Mouse (Mus musculus) cerebellum, adult 9-10 months (tissue): ENCODE results near the gene Megf8.
A peak's percentile ranks its signal among the peaks of the same experiment; 100 is the strongest.

ENCODE experiments used
- DNase-seq: peaks from one replicate; pipeline ENCODE4 v3.0.0; 2022

Gene Megf8

GRCm38 (mm10) chr7:25279861-25280791 lies 36.8 kb upstream of the Megf8 start:
- peak; percentile 81 for DNase-seq

DNA sequence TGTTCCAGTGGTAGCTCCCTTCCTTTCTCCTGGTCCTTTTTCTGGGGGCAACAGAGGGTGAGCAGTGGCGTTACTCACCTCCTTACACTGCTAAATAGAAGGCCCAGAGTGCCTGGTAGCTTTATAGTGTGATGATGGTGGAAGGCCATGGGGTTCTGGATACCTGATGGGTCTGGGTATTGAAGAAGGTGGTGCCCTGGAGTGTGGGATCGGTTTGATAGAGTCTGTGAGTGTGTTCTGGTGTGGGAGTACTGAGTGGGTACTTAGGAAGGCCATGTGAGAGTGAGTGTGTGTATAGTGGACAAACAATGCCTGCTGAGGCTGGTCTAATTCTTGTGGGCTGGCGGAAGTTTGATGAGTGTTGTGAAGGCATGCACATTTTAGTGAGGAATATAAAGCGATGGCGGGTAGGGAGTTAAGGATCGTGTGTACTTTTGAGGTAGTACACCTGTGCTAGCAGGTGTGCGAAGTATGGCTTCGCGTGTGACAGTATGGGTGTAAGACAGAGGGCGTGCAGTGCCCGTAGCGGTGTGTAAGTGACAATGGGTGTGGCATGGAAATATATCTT lies 35.7 kb upstream of the Megf8 start:
- peak; percentile 69 for DNase-seq

DNA sequence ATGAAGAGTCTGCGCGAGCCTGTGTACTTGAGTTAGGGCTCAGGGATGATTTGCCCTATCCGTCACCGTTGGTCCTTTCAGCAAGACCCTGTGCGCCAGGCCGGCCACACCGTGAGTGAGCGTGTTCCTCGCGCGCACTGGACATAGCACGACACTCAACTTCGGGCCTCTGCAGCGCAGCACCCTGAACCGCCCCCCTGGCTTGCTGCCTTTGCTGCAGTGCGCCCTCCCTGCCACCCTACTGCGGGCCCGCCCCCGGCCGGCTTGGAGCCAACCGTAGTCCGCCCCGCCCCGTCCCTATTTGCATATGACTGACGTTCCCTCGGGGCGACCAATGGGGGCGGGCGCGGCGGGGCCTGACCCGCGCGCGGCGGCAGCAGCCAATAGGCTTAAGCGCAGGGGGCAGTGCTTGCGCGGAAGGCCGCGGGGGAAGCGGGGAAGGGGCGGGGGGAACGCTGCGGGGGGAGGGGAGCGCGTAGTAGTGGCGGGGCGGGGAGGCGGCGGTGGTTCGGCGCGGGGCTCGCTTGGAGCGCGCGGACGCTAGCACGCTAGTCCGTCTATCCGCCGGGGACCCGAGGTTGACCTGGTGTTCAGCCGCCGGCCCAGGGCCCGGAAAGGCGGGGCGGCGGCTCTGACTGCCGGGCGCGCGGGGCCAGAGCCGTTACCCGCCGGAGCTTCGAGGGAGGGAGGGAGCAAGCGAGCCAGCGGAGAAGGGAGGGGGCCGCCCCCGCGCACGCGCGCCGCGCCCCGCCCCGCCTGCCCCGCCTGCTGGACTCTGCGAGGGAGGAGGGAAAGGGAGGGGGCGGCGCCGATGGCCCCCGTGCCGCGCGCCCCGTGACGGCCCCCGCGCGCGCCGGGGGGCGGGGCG lies 35.0 kb upstream of the Megf8 start:
- peak; percentile 96 for DNase-seq

DNA sequence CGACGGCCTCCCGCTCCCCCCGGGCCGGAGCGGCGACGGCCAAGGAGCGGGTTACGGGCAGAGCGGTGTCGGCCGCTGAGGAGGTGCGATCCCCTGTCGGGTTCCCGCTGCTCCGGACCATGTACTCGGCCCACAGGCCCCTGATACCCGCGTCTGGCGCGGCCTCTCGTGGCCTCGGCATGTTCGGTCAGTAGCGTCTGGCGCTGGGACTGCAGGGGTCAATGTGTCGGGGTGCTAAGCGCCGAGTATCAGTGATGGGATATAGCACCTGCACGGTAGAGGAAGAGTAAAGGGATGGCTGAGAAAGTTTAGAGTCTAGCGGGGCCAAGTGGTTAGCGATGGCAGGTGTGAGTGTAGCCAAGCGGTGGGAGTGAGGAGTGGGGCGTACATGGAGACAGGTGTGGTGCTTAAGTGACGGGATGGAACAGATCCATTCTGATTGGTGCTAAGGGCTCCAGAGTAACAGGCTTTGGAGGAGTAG lies 34.2 kb upstream of the Megf8 start:
- peak; percentile 76 for DNase-seq

DNA sequence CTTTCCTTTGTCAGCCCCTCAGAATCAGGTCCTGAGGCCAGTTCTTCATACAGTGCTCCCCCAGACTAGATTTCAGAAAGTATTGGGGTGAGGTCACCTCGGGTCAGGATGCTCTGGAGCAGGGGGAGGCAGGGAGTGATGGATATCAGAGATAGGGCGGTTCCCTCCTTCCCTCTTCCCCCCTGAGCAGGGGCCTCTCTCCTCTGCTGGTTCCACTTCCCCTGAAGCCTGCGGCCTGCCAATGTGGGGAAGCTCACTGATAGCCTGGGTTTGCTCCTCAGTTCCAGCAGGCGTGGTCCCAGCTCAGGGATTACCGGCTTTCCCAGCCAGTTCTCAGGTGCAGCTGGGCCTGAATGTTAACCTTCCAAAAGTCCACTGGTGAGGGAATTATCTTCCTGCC lies 33.3 kb upstream of the Megf8 start:
- DNase-seq: no peak

DNA sequence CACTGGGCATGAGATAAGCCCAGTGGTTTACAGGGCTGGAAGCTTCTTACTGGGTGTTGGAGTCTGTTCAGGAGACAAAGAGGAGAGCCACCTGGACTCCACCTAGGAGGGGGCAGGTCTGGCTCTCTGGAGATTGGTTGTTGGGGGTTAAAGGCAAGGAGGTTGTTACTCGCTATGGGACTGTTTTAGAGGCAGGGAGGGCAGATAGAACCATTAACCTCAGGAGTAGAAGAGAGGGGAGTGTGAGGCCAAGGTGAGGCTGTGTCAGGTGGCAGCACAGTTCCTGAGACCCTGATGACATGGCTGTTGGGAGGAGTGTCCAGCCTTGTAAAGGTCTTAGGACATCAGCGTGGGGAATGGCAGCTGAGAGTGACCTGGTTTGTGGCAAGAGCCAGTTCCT lies 32.8 kb upstream of the Megf8 start:
- no peak for DNase-seq

DNA sequence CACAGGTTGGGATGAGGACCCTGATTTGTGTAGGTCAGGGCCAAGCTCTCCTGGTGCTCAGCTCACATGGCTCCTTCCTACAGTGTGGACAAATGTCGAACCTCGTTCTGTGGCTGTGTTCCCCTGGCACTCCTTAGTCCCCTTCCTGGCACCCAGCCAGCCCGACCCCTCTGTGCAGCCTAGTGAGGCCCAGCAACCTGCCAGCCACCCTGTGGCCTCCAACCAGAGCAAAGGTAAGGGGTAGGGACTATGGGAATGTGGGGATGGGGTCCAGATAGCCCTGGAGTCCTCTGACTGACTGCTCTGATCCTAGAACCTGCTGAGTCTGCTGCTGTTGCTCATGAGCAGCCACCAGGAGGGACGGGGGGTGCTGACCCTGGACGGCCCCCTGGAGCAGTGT lies 32.2 kb upstream of the Megf8 start:
- peak; percentile 73 for DNase-seq

DNA sequence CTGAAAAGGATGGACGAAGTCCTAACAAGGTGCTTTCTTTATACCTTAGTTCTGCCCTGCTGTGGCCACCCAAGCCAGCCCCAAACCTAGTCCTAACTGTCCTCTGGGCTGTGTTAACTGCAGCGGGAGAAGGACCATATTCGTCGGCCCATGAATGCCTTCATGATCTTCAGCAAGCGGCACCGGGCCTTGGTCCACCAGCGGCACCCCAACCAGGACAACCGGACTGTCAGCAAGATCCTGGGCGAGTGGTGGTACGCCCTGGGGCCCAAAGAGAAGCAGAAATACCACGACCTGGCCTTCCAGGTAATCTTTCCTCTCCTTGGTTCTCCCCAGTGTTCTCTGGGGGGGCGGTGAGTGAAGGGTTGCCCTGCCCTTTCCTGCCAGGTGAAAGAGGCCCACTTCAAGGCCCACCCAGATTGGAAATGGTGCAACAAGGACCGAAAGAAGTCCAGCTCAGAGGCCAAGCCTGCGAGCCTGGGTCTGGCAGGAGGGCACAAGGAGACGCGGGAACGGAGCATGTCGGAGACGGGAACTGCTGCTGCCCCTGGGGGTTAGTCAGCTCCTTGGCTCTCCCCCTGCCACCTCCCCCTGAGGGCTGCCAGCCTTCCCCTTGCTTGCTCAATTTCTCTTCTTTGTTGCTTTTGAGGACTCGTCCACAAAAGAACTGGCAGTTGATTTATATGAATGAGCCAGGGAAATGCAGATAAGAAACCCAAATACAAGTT lies 31.3 kb upstream of the Megf8 start:
- no peak for DNase-seq

DNA sequence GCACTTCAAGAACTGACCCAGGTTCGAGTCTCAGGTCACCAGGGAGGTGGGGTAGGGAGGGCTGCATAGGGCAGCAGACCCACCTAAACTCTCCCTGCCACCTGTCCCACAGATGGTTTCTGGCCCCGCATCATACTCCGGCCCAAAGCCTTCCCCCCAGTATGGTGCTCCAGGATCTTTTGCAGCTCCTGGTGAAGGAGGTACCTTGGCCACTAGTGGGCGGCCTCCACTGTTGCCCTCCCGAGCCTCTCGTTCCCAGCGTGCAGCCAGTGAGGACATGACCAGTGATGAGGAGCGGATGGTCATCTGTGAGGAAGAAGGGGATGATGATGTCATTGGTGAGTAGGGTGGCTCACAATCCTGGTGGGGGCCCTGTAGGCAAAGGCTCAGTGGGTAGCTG lies 30.0 kb upstream of the Megf8 start:
- DNase-seq: no peak

- DNase-seq: no peak
These were observed 29.0 kb upstream of the Megf8 start for GRCm38 (mm10) chr7:25288011-25288410.

DNA sequence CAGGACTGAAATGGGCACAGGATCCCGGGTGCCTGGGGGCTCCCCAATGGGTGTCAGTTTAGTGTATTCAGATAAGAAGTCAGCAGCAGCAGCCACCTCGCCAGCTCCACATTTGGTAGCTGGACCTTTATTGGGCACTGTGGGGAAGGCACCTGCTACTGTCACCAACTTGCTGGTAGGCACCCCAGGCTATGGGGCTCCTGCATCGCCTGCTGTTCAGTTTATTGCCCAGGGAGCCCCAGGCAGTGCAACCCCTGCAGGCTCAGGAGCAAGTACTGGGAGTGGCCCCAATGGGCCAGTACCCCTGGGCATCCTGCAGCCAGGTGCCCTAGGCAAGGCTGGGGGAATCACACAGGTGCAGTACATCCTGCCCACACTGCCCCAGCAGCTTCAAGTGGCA lies 28.2 kb upstream of the Megf8 start:
- DNase-seq: no peak

DNA sequence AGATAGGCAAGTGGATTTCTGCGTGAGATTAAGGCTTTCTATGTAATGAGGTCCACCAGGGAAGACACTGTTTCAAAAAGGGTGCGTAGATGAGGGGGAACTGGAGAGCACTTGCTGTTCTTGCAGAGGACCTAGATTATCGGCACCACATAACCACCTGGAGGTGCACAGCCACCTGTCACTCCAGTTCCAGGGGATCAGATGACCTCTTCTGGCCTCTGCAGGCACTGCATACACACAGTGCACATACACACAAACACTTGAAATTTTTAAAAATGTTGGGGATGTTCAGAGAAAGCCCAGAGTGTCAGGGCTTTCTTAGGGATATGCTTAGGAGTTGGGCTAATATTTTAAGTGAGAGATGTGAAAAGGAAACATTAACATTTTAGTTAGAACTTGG lies 27.0 kb upstream of the Megf8 start:
- DNase-seq: no peak

- no peak for DNase-seq
These were observed 26.5 kb upstream of the Megf8 start for GRCm38 (mm10) chr7:25290463-25290862.

GRCm38 (mm10) chr7:25290911-25291310 lies 26.1 kb upstream of the Megf8 start:
- DNase-seq: no peak

GRCm38 (mm10) chr7:25292107-25292506 lies 24.9 kb upstream of the Megf8 start:
- no peak for DNase-seq

DNA sequence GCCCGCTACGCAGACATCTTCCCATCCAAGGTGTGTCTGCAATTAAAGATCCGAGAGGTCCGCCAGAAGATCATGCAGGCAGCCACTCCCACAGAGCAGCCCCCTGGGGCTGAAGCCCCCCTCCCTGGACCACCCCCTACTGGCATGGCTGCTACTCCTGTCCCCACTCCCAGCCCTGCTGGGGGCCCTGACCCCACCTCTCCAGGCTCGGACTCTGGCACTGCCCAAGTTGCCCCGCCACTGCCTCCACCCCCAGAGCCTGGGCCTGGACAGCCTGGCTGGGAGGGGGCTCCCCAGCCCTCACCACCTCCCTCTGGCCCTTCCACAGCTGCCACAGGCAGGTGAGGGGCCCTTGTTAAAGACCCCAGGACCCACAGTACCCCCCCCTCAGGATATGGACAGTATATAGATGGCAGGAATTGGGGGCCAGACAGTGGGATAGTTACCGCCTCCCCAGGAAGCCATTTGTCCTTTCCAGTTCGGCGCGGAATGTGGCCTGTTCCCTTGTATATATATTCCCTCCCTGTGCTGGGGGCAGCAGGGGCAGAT lies 23.7 kb upstream of the Megf8 start:
- no peak for DNase-seq

DNA sequence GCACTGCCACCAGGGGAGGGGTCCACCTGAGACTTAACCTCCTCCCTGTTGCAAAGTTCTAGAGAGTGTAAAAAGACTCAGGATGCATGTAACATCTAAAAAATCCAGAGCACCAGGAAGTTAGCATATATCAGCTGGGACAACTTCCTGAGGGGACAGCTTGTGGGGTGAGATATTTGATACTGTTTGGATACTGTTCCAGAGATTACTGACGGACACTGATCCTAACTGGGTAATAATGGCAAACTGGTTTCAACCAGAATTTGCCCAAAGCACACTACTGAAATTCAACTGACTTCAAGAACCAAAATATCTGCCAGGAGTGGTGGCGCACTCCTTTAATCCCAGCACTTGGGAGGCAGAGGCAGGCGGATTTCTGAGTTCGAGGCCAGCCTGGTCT lies 22.5 kb upstream of the Megf8 start:
- no peak for DNase-seq

DNA sequence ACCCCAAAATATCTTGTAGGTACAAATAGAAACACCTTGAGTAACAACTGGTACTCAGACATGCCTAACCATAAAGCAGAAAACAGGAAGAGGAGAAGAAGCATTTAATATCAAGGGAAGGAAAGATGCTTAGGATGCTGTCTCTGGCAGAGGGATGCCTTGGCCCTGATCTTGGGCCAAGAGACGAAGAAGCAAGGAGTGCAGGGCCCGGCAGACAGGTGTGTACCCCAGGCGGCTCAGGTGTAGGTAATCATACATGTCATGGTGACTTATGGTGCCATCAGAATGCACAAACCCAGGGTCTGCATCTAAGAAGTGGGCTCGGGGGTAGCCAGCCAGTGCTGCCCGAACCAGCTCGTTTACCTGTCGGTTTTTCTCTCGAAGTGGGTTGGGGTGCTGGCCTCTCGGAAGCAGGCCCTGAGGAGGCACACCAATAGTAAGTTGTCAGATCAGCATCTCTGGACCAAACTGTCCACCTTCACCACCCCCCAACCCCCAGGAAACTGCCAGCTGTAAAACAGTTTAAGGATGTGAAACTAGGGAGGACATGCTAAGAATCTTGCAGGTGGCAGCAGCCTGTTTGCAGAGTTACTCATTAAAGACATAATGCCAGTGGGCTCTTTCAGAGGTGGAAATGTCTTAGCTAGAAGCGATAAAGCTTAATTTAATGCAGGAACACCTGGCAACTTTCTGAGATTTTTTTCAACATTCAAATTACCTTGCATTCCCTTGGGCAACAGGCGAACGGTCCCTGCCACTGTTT lies 21.8 kb upstream of the Megf8 start:
- no peak for DNase-seq

- no peak for DNase-seq
These were observed 20.0 kb upstream of the Megf8 start for GRCm38 (mm10) chr7:25296945-25297453.

DNA sequence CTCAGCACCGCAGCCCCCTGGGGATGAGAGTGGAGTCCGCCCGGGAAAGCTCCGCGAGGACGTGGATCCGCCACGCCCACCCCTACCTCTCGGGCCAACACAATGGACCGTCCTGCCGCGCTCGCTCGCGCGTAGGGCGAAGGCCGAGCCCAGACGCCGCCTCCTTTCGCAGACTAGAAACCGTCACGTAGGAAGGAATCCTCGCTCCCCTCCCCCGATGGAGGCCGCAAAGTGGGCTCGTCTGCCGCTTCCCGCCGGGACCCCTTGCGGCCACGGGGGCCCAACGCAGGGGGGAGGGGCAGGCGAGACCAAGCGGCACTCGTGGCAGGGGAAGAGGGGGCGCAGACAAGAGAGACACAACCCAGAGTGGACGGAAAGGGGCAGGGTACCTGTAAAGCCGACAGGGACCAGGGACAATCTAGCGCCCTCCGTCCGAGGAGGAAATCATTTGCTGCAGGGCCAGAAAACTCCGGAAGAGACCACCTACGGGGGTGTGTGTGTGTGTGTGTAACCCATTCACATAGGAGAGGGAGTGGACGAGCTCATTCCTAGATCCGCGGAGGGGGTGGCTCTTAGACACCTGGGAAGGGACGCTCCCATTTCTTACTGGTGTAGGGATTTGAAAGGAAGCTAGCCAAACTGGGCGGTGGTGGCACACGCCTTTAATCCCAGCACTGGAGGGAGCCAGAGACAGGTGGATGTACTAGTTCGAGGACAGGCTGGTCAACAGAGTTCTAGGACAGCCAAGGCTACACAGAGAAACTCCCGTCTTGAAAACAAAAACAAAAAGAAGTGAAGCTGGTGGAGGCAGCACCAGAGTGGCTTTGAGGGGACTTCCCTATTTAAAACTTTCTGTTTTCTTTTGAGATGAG lies 19.3 kb upstream of the Megf8 start, which contains the start of gene Pafah1b3:
Gene Pafah1b3 (minus strand): TSS at position 533 of the 872 bp plus-strand sequence.
- DNase-seq: peak; percentile 97
